Mouse (Mus musculus): ENCODE measurements around the gene Smad6.

- TF ChIP-seq POLR2A (IDR thresholded peaks at IDR 0.05; ENCODE audit: extremely low read depth, insufficient read depth, low read length) (no peak), CTCF (IDR thresholded peaks at IDR 0.05; ENCODE audit: low read depth, low read length) (peak; percentile 23)
These were observed 29.1 kb downstream of the Smad6 start for GRCm38 (mm10) chr9:63992761-63993160.
